Mouse (Mus musculus) gastrocnemius, postnatal 10 days (tissue): ENCODE data around the gene Gm28035. TPM values are rescaled to one million over a fixed set of nuclear protein-coding genes. Genes with fewer than 3 reads are reported as not detected.

Experiments used
- DNase-seq: peaks from one replicate; pipeline ENCODE4 v3.0.0; 2021; ENCODE audit warnings: mixed read lengths
- total RNA-seq, 2 experiments: library from RNA; stranded (reverse); gene quantifications; 2 replicates each; pipeline ENCODE4 v1.2.3; 2021

Gene Gm28035
- total RNA-seq, 2 experiments from 2014 or later: 0.42 to 0.86 TPM

DNA sequence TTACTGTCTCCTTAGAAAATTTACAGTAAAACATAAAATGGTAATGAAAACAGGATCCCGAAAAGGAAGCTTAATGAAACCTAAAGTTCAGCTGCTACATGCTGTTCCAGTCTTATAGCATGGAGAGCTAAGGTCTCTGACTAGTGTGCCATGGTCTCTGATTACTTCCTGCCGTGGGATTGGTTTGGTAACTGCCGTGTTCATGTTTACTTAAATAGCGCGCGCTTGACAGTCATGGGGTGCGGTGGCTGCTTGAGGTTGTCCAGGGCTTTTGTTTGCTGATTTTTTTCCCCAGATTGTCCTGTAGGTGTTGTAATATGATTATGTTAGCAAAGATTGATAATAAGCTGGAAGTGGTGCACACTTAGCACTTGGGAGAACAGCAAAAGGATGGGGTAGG, 65.7 kb downstream of the Gm28035 start:
- DNase-seq: no peak

DNA sequence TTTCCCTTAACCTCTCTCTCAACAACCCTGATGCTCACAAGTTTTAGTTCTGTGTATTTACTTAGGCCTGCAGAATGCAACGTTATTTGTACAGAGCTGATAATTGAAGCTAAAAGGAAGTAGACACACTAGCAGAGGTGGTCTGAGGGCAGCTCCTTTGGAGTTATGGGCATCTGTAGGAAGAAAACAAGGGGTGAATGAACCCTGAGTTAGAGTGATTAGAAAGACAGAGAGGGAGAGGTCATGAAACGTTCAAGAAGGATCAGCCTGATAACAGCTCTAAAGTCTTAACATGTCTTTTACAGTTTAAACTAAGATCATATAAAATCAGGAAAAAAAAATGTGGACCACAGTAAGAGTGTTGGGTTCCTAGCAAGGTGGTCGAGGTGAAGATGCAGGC, 69.0 kb downstream of the Gm28035 start:
- DNase-seq: no peak

- no peak for DNase-seq
Measured at GRCm38 (mm10) chr2:30311481-30311880, 71.1 kb downstream of the Gm28035 start.

DNA sequence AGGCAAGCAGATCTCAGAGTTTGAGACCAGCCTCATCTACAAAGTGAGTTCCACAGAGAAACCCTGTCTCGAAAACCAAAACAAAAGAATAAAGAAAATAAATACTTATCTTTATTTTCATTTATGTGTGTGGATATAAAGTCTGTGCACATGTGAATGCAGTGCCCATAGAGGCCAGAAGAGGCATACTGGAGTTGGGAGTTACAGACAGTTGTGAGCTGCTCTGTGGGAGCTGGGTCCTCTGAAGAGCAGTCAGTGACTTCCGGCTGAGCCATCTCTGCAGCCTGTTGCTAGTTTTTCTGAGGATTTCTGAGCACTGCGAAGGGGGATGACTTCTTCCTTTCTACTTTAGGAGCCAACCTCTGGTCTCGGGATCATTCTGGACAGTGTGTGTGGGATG, 75.8 kb downstream of the Gm28035 start:
- no peak for DNase-seq

GRCm38 (mm10) chr2:30316955-30317354, 76.6 kb downstream of the Gm28035 start:
- DNase-seq: no peak

GRCm38 (mm10) chr2:30319260-30319659, 78.9 kb downstream of the Gm28035 start:
- no peak for DNase-seq

GRCm38 (mm10) chr2:30323111-30323510, 82.7 kb downstream of the Gm28035 start:
- no peak for DNase-seq

GRCm38 (mm10) chr2:30325296-30325695, 84.9 kb downstream of the Gm28035 start:
- DNase-seq: no peak

DNA sequence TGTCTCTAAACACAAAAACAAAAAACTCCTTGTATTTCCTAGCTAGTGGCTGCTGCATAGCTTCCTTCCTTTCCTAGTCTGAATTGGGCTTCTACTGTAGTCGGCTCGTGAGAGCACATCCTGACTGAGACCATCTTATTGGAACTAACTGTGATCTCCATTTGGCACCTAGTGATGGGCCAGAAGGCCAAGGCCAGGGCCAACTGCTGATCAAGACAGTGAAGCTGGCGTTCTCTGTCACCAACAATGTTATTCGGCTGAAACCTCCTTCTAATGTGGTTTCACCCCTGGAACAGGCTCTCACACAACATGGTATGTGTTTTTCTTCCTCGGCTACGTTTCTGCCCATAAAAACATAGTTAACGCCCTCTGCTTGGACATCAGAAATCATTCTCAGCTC, 86.9 kb downstream of the Gm28035 start:
- no peak for DNase-seq

DNA sequence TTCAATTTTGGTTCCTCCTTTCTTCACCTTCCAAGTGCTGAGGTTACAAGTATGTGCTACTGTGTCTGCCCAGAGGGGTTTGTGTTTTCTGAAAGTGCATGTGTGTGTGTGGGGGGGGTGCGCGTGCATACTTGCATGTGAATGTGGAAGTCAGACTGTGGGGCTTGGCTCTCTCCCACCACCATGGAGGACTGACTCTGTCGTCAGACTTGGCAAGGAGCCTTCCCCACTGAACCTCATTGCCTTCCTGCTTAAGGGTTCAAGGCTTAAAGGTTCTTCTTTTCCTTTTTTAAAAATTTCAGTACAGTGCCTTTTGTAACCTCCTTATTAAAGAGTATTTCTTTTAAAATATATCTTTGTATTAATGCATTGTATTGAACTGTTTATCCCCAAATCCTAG, 88.4 kb downstream of the Gm28035 start:
- no peak for DNase-seq

Other genes with a start within 250 kb of the Gm28035 start
- gene Wdr34, start 191.7 kb upstream of the Gm28035 start, total RNA-seq: 1 to 10 TPM; 4.7 to 5.4 TPM
- gene Set, start 183.2 kb upstream of the Gm28035 start, total RNA-seq: 100 to 1,000 TPM; 128 to 134 TPM
- gene Pkn3, start 162.9 kb upstream of the Gm28035 start, total RNA-seq: 1 to 10 TPM; 4.5 to 8.3 TPM
- 1 to 10 TPM; 3.4 to 4.2 TPM for gene Zdhhc12, start 146.9 kb upstream of the Gm28035 start, total RNA-seq
- gene Zer1, start 116.0 kb upstream of the Gm28035 start, total RNA-seq: 10 to 100 TPM; 18.9 to 21.7 TPM
- 10 to 100 TPM; 14.0 to 18.0 TPM for gene Tbc1d13, start 106.8 kb upstream of the Gm28035 start, total RNA-seq
- 10 to 100 TPM; 31.1 to 36.6 TPM for gene Endog, start 69.1 kb upstream of the Gm28035 start, total RNA-seq
- gene Spout1, start 62.1 kb upstream of the Gm28035 start, total RNA-seq: 1 to 10 TPM; 7.4 to 7.6 TPM
- gene Kyat1, start 34.7 kb upstream of the Gm28035 start, total RNA-seq: 10 to 100 TPM; 13.6 to 16.0 TPM
- 10 to 100 TPM; 21.2 to 22.1 TPM for gene Lrrc8a, start 2.9 kb upstream of the Gm28035 start, total RNA-seq
- 10 to 100 TPM; 11.3 to 12.4 TPM for gene Phyhd1, start 25.6 kb downstream of the Gm28035 start, total RNA-seq
- not detected for gene Gm28038, start 40.5 kb downstream of the Gm28035 start, total RNA-seq
- 10 to 100 TPM; 17.3 to 18.3 TPM for gene Dolk, start 45.8 kb downstream of the Gm28035 start, total RNA-seq
- 10 to 100 TPM; 15.9 to 18.1 TPM for gene Nup188, start 45.8 kb downstream of the Gm28035 start, total RNA-seq
- 10 to 100 TPM; 32.2 to 37.9 TPM for gene Sh3glb2, start 118.8 kb downstream of the Gm28035 start, total RNA-seq
- 10 to 100 TPM; 19.4 to 31.1 TPM for gene Miga2, start 123.7 kb downstream of the Gm28035 start, total RNA-seq
- 10 to 100 TPM; 10.9 to 14.3 TPM for gene Dolpp1, start 151.7 kb downstream of the Gm28035 start, total RNA-seq
- 100 to 1,000 TPM; 228 to 262 TPM for gene Crat, start 175.2 kb downstream of the Gm28035 start, total RNA-seq
- gene Ptpa, start 175.5 kb downstream of the Gm28035 start, total RNA-seq: 100 to 1,000 TPM in 1 of 2 experiments, 10 to 100 TPM in 1; 95.1 to 101 TPM
- gene Ier5l, start 233.7 kb downstream of the Gm28035 start, total RNA-seq: 1 to 10 TPM; 4.8 to 7.4 TPM